Mouse (Mus musculus) left cerebral cortex, adult 18-20 months (tissue): ENCODE results near the gene Dscam. TPM values are rescaled to one million over a fixed set of nuclear protein-coding genes. Genes with fewer than 3 reads are reported as not detected.

Experiments used
- DNase-seq, 2 experiments: peaks; one replicate each; pipeline ENCODE4 v3.0.0; 2021 to 2022; ENCODE audit warnings: low spot score in 2 of 2, mixed read lengths in 1 of 2
- long read RNA-seq, 2 experiments: library from polyadenylated mRNA; stranded (forward); transcript quantifications; one replicate each; pipeline ENCODE4 v2.0.0; 2021
- total RNA-seq, 2 experiments: library from RNA; stranded (reverse); gene quantifications; 2 replicates each; pipeline ENCODE4 v1.2.3; 2021

Dscam gene
- 10 to 100 TPM; 35.7 to 37.9 TPM for total RNA-seq
- long read RNA-seq, experiment 1, partial matches to known transcripts = 14 of 19 reads
- long read RNA-seq, experiment 1, other reads (novel, unspliced or antisense) = 5 of 19 reads
- long read RNA-seq, experiment 2, partial matches to known transcripts = 6 of 7 reads
- long read RNA-seq, experiment 2, other reads (novel, unspliced or antisense) = 1 of 7 reads

GRCm38 (mm10) chr16:97170513-97171081 is at the start of gene Dscam:
TSS of gene Dscam (minus strand) at chr16:97170752.
- DNase-seq = peak; percentile 26 to 61

DNA sequence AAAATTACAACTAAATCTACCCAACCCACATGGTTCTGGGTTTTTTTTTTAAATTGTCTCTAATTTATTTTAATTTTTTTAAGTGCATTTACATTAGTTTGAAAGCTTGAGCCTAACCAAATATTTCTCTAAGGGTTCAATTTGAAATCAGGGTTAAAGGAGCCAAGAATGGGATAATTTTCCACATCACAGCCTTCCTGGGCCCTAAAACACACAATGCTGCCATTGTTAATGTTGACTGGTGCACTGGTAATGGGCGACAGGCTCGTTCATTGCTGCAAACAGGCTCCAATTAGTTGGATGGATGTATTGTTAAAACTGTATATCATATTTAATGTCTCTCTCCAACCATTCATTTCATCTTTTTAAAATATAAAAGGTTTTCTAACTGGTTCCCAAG is 48.8 kb upstream of the Dscam start:
- DNase-seq = no peak

DNA sequence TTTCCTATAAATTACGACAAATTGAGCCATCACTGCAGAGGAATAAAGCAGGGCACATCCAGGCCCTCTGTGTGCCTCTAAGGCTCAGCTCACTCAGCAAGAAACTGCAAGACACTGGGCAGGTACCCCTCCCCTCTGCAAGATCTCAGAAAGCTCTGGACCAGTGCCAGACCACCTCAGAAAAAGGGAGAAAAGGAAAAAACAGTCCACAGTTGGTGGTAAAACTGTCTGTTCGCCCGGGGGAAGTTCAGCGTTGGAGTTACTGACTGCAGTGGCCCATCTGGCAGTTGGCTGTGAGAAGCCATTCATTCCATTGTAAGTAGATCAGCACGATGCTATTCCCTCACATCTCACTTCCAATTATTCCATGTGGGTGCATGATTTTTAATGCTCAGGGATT is 39.4 kb upstream of the Dscam start:
- peak; percentile 75 to 81 for DNase-seq

- no peak for DNase-seq
Observed at GRCm38 (mm10) chr16:97208276-97208675, 37.7 kb upstream of the Dscam start.

GRCm38 (mm10) chr16:97204090-97204489 is 33.5 kb upstream of the Dscam start:
- DNase-seq = no peak

- DNase-seq = no peak
Observed at GRCm38 (mm10) chr16:97203554-97203953, 33.0 kb upstream of the Dscam start.

DNA sequence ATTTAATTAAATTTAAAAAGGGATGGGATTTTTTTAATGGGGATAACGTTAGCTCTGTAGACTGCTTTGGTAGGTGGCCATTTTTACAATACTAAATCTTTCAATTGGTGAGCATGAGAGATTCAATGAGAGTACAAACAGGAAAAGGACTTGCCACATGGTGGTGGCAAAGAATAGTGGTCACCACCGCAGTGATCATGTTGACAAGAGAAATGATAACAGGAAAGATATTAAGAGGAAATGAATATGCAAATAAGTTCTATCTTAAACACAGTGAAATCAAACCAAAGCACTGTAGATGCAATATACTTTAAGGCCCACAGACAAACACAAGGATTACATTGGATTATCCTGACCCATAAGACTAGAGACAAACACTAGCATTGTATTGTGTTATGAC is 24.1 kb upstream of the Dscam start:
- no peak for DNase-seq

GRCm38 (mm10) chr16:97194179-97194578 is 23.6 kb upstream of the Dscam start:
- no peak for DNase-seq

DNA sequence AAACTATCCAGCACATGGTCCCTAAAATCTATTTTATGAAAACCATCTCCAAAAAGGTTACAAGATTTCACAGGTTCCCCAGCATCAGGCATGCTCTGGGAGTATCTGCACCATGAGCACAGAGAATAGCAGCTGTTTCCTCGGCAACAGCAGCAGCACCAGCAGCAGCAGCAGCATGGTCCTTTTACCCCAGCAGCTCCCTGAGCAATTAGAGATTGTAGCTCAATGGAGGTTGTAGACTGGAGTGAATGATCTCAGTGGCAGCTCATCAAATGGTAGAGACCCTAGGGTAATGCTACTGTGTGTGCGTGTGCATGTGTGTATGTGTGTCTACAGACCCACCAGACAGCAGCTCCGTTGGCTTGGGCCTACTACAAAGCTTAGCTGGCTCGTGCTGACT is 21.7 kb upstream of the Dscam start:
- no peak for DNase-seq

DNA sequence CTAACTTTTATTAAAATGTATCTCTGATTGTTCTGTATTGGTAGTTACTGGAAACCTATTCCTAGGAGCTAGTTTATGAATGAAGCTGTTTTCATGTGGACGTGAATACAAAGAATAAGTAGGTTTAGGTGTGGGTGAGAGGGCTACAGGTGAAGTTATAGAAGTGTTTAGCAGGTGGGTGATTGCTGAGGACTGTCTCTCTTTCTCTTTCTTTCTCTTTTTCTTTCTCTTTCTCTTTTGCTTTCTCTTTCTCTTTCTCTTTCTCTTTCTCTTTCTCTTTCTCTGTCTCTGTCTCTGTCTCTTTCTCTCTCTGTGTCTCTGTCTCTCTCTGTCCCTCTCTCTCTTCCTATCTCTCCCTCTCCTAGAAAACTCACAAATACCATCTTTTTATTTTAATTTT is 20.1 kb upstream of the Dscam start:
- DNase-seq = no peak

GRCm38 (mm10) chr16:97171500-97171899 is 948 bp upstream of the Dscam start:
- DNase-seq = peak; percentile 55 to 62

- peak; percentile 23 to 47 for DNase-seq
Observed at GRCm38 (mm10) chr16:97169901-97170512, 545 bp downstream of the Dscam start.

DNA sequence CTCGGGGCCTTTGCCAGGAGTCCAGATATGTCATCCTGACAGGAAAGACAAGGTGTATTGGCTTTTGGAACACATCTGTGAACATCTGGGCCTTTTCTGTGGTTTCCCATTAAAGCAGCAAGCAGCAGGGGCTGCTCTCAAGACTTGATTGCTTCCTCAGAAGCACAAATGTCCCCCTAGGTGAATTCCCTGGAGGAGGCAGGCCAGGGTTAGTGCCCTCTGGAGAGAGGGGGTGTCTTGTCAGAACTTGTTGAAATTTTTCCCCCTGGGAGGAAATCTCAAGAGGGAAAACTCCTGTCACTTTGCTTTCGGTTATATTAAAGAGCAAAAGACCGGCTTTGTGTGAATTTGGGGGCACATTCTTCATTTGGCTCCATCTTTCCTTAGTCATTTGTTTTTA is 1.9 kb downstream of the Dscam start:
- peak in 1 of 2 experiments; percentile 7 for DNase-seq

DNA sequence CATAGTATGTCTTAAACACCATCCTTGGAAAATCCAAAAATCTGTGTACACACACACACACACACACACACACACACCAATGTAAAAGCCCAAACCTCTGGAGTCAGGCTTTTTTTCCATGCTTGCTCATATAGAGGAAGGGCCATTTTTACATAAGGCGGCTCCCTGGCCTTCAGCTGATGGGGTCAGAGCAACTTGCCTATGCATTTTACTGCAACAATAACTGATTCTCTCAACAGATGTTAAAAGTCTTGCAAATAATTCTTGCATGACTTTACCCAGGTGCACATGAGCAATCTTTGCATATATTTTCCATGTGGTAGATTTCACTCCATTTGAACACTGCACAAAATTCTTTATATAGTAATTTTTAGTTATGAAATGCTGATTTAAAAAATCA is 2.5 kb downstream of the Dscam start:
- DNase-seq = no peak

GRCm38 (mm10) chr16:97166166-97166565 is 4.4 kb downstream of the Dscam start:
- no peak for DNase-seq

GRCm38 (mm10) chr16:97165444-97166121 is 5.0 kb downstream of the Dscam start:
- peak; percentile 69 to 72 for DNase-seq

DNA sequence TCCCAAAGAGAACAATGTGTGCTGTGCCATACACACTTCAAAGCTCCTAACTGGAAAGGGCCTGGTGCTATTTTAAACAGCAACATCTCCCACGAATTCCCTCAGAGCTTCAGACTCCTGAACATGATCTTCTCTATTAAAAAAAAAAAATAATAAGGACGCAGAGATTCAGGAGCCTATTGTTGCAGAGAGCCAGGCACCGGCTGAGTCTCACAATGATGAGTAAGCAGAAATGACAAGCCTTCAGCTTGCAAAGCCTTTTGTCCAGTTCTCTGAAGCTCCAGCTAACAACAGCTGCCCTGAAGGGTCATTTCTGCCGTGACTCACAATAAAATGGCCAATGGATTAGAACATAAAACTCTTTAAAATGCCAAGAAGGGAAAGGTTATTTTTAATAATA is 12.3 kb downstream of the Dscam start:
- DNase-seq = no peak

- no peak for DNase-seq
Observed at GRCm38 (mm10) chr16:97144544-97145194, 25.9 kb downstream of the Dscam start.

GRCm38 (mm10) chr16:97141943-97142342 is 28.6 kb downstream of the Dscam start:
- DNase-seq = no peak

- no peak for DNase-seq
Observed at GRCm38 (mm10) chr16:97135003-97135827, 35.3 kb downstream of the Dscam start.

GRCm38 (mm10) chr16:97127296-97127695 is 43.3 kb downstream of the Dscam start:
- DNase-seq = peak; percentile 86 to 90
